Mouse (Mus musculus) lung, embryonic 15.5 days (tissue): ENCODE results near the gene Snd1. TPM values are rescaled to one million over a fixed set of nuclear protein-coding genes. Genes with fewer than 3 reads are reported as not detected.

Experiments
- ATAC-seq: fragments of 200-750 bp; cut with Nextera tagmentation; 2 replicates; pipeline ENCODE4 v1.8.0; 2017; ENCODE audit warnings: moderate number of reproducible peaks, borderline replicate concordance; ENCODE audit not compliant: low FRiP score, low TSS enrichment; ENCODE audit errors: extremely low read depth
- H3K27ac ChIP-seq: fragments of 300-500 bp; sonication (generic); 2 replicates; pipeline ENCODE4 v1.5.1; 2015; ENCODE audit warnings: moderate library complexity, mild to moderate bottlenecking, inconsistent platforms
- H3K27me3 ChIP-seq: fragments of 300-500 bp; sonication (generic); 2 replicates; pipeline ENCODE4 v1.6.1; 2015; ENCODE audit warnings: inconsistent platforms
- H3K36me3 ChIP-seq: fragments of 300-500 bp; sonication (generic); 2 replicates; pipeline ENCODE4 v1.6.1; 2015; ENCODE audit warnings: inconsistent platforms
- H3K4me1 ChIP-seq: fragments of 300-500 bp; sonication (generic); 2 replicates; pipeline ENCODE4 v1.6.1; 2015; ENCODE audit warnings: inconsistent platforms
- H3K4me2 ChIP-seq: fragments of 300-500 bp; sonication (generic); 2 replicates; pipeline ENCODE4 v1.6.1; 2015; ENCODE audit warnings: inconsistent platforms, mild to moderate bottlenecking, moderate library complexity
- H3K4me3 ChIP-seq: fragments of 300-500 bp; sonication (generic); 2 replicates; pipeline ENCODE4 v1.5.1; 2015; ENCODE audit warnings: mild to moderate bottlenecking, inconsistent platforms
- H3K9ac ChIP-seq: fragments of 300-500 bp; sonication (generic); 2 replicates; pipeline ENCODE4 v1.6.1; 2015; ENCODE audit warnings: inconsistent platforms
- H3K9me3 ChIP-seq: fragments of 300-500 bp; sonication (generic); 2 replicates; pipeline ENCODE4 v1.6.1; 2016; ENCODE audit warnings: inconsistent platforms
- WGBS: fragments of 180-500 bp; shearing (Covaris S2); methylation state at CpG from one replicate; pipeline ENCODE4 v1.1.7; 2015; 5-methylcytosine and 5-hydroxymethylcytosine counted together
- polyA plus RNA-seq: library from polyadenylated mRNA; unstranded; fragments of >200 nt; fragmentation: Nextera tagmentation; extraction: Ambion mirVana; gene quantifications from 2 replicates; pipeline ENCODE4 v1.2.1, GENCODE M21; 2015

Gene Snd1
- polyA plus RNA-seq, 1 experiment from 2014 or later = 131 TPM

DNA sequence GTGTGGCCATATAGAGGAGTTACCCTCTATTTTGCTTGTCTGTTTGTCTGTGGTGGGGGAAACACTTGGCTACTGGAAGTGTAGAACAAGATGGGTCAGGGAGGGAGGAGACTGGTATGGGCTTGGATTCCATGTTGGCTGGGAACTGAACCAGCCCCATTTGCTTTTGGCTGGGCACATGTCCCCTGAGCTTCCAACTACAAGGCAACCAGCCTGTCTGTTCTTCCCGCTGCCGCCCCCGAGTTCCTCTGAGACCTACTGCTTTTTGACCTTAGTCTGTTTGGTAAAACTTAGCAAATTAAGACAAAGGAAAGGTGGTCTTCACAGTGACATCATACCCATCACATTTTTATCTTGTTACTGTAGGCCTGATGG is 397.5 kb downstream of the Snd1 start:
- WGBS = 93% methylated on average over 3 of the region's 3 CpGs
- Histone ChIP-seq H3K4me3 (no peak overlapping the region), H3K9ac (no peak overlapping the region), H3K4me2 (no peak overlapping the region), H3K27me3 (no peaks in the 10 kb centered on the region), H3K4me1 (peaks cover 5% of the 10 kb centered on the region), H3K36me3 (peaks cover 5% of the 10 kb centered on the region; the same call in 1 of the 2 replicates), H3K9me3 (no peaks in the 10 kb centered on the region), H3K27ac (no peak overlapping the region)
- ATAC-seq = no peak

DNA sequence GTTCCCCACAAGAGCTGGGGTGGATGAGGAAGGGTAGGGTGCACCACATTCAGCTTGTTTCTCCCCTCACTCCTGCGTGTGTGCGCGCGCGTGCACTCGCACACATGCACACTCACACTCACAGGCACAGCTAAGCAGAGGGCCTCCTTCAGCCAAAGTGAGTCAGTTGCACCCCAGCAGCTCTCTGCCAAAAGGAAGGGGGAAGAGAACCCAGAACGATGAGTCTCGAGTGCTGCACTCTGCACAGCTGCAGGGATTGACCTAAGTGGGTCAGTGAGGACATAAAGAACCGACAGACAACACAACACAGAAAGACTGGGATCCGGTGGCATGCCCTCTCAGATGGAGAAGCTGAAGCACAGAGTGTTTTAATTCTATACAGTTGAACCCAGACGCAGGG is 399.1 kb downstream of the Snd1 start:
- H3K27ac ChIP-seq = no peak overlapping the region
- no peak for ATAC-seq
- H3K9ac ChIP-seq = no peak overlapping the region
- WGBS = 74% methylated on average over 11 of the region's 11 CpGs
- no peak overlapping the region for H3K4me3 ChIP-seq
- peaks cover 6% of the 10 kb centered on the region; the same call in 1 of the 2 replicates for H3K4me1 ChIP-seq
- no peaks in the 10 kb centered on the region for H3K27me3 ChIP-seq
- H3K9me3 ChIP-seq = no peaks in the 10 kb centered on the region
- H3K4me2 ChIP-seq = no peak overlapping the region
- H3K36me3 ChIP-seq = peaks cover 5% of the 10 kb centered on the region; the same call in 1 of the 2 replicates

DNA sequence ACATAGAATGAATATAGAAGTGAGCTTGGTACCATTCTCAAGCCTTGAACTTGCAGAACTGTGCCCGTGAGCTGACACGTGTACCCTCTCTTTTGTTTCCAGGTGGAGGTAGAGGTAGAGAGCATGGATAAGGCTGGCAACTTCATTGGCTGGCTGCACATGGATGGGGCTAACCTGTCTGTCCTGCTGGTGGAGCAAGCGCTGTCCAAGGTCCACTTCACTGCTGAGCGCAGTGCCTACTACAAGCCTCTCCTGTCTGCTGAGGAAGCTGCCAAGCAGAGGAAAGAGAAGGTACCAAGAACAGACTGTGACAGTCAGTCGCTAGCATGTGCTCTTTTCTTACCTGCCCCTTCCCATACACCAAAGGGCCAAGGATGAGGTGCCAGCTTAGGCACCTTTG is 399.8 kb downstream of the Snd1 start:
- Histone ChIP-seq H3K4me2 (no peak overlapping the region), H3K4me1 (peaks cover 6% of the 10 kb centered on the region; the same call in 1 of the 2 replicates), H3K4me3 (no peak overlapping the region), H3K27ac (no peak overlapping the region), H3K36me3 (0 out of 2 replicates have a peak, but pooled peaks cover 5% of the 10 kb centered on the region), H3K27me3 (no peaks in the 10 kb centered on the region), H3K9me3 (no peaks in the 10 kb centered on the region), H3K9ac (no peak overlapping the region)
- WGBS = 89% methylated on average over 5 of the region's 5 CpGs
- ATAC-seq = no peak

DNA sequence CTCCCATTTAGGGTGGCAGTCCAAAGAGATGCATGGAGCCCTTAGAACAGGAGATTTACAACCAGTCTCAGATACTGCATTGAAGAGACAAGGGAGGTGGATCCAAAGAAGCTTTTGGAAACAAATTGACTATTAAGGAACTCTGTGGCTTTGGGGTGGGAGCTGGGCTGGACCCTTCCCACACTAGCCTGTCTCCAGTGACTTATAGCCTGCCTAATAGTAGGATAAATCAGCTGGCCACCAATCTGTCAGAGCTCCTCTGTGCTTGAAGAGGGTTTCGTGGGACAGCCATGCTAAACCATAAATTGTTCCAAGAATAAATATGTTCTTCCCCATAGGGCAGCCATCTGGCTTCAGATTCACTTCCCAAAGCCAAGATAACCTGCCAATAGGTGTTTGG is 400.4 kb downstream of the Snd1 start:
- H3K9ac ChIP-seq = no peak overlapping the region
- ATAC-seq = no peak
- H3K36me3 ChIP-seq = 0 out of 2 replicates have a peak, but pooled peaks cover 5% of the 10 kb centered on the region
- no peak overlapping the region for H3K4me2 ChIP-seq
- H3K27me3 ChIP-seq = no peaks in the 10 kb centered on the region
- 88% methylated on average over 1 of the region's 1 CpGs for WGBS
- no peak overlapping the region for H3K4me3 ChIP-seq
- H3K27ac ChIP-seq = no peak overlapping the region
- H3K4me1 ChIP-seq = peaks cover 6% of the 10 kb centered on the region; the same call in 1 of the 2 replicates
- no peaks in the 10 kb centered on the region for H3K9me3 ChIP-seq

DNA sequence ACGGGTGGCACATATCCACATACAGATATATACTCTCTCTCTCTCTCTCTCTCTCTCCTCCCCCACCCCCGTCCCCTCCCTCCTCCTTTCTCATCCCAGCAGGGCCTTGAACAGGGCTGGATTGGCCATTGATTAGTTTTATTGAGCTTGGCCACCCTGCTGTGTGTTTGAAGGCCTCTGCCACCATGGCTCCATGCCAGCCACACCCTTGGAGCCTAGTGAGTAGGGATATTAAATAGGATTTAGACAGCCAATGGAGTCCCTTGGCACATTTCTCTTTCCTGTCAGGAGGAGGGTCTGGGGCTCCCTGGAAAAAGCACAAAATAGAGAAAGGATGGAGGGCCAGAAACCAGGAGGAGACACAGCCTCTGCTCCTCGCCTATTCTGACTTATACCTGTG is 401.6 kb downstream of the Snd1 start:
- Histone ChIP-seq H3K4me2 (no peak overlapping the region), H3K9ac (no peak overlapping the region), H3K27me3 (no peaks in the 10 kb centered on the region), H3K9me3 (no peaks in the 10 kb centered on the region), H3K27ac (no peak overlapping the region), H3K4me3 (no peak overlapping the region), H3K36me3 (0 out of 2 replicates have a peak, but pooled peaks cover 9% of the 10 kb centered on the region), H3K4me1 (peaks cover 6% of the 10 kb centered on the region; the same call in 1 of the 2 replicates)
- WGBS = 52% methylated on average over 3 of the region's 3 CpGs
- no peak for ATAC-seq

DNA sequence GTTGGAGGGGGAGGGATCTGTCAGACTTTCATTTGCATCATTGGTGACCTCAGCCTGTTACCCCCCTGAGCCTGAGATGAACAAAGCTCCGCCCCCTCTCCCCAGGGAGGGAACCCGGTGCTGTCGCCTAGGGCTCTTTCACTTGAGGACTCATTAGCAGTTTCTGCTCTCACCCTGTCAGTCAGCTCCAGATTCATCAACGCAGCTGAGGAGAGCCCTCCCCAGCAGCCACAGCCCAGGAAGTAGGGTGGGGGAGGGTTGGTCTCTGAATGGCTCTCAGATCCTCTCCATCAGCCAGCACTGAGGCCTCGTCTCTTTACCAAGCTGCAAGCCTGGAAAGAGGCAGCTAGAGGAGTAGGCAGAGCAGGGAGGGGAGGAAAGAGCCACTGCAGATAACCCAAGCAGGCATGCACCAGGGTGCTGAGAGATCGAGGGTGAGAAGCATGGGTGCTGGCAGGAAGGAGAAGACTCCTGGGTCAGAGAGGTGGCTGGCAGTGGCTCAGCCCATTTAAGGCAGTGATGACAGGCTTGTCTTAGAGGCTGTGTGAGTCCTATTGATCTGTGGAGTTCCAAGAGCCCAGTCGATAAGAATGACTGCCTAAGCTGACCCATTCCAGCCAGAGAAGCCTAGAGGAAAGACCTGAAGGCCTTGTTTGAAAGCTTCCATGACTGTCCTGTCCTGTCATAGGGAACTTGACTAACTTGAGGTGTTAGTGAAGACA is 403.2 kb downstream of the Snd1 start:
- Histone ChIP-seq H3K4me1 (peaks cover 6% of the 10 kb centered on the region; the same call in 1 of the 2 replicates), H3K36me3 (peaks cover 13% of the 10 kb centered on the region; the same call in 1 of the 2 replicates), H3K27ac (no peak overlapping the region), H3K4me2 (no peak overlapping the region), H3K9ac (no peak overlapping the region), H3K9me3 (no peaks in the 10 kb centered on the region), H3K4me3 (no peak overlapping the region), H3K27me3 (no peaks in the 10 kb centered on the region)
- 28% methylated on average over 7 of the region's 7 CpGs for WGBS
- no peak; the same call in 1 of the 2 replicates for ATAC-seq

DNA sequence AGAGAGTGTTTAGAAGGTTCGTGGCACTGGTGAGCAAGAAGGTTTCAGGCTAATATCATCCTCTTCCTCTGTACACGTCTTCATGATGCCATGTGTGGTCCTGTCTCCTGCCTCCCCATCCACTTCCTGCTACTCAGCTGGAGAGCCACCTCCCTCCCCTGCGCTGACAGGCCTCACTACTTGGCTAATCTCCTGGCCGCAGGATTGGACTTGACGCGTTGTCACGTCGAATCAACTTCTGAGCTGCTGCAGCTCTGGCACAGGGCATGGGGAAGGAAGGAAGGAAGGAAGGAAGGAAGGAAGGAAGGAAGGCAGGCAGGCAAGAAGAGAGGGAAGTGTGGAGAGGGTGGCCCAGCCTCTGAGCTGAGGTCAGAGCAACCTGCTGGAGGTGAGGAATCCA is 404.4 kb downstream of the Snd1 start:
- Histone ChIP-seq H3K9me3 (no peaks in the 10 kb centered on the region), H3K4me3 (no peak overlapping the region), H3K27ac (no peak overlapping the region), H3K4me2 (no peak overlapping the region), H3K4me1 (peaks cover 6% of the 10 kb centered on the region; the same call in 1 of the 2 replicates), H3K9ac (no peak overlapping the region), H3K36me3 (peaks cover 25% of the 10 kb centered on the region), H3K27me3 (no peaks in the 10 kb centered on the region)
- ATAC-seq = no peak
- 55% methylated on average over 8 of the region's 8 CpGs for WGBS

DNA sequence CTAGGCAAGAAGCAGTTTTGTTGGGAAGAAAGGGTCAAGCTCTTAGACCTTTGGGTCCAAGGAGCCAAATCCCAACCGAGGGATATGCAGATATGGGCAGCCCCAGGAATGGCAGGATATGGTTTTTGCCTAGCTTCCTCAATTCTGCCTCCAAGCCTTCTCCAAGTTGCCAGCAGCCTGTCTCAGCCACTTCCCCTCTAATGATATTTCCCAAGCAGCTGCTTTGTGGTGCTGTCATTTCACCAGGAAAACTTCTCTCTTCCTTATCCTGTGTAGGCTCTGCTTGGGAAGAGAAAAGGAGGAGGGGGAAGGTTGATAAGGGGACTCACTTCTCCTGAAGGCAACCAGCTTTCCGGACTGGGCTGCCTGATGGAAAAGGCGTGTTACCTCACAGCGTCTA is 406.0 kb downstream of the Snd1 start:
- Histone ChIP-seq H3K27me3 (no peaks in the 10 kb centered on the region), H3K9me3 (no peaks in the 10 kb centered on the region), H3K9ac (no peak overlapping the region), H3K27ac (peak overlapping the region; percentile 33; the same call in 1 of the 2 replicates), H3K36me3 (peaks cover 34% of the 10 kb centered on the region), H3K4me1 (peaks cover 6% of the 10 kb centered on the region; the same call in 1 of the 2 replicates), H3K4me2 (no peak overlapping the region), H3K4me3 (no peak overlapping the region)
- 68% methylated on average over 4 of the region's 4 CpGs for WGBS
- no peak for ATAC-seq

DNA sequence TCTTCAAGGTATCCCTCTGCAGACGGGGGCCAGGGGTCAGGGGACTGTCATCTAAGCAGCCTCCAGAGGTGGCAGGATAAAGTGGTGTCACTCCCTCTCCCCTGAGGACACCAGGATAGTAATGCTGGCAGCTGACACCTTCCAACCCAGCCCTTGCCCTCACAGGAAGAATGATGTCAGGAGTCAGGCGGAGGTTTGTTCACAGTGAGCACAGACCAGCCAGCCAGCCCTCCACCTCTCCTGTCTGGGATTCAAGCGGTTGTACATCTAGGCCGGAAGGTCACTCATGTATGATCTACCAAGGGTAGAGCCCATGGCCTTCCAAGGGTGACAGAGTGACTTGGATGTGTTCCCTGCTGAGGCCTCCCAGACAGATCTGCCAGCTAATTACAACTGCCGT is 408.6 kb downstream of the Snd1 start:
- H3K36me3 ChIP-seq = peaks cover 52% of the 10 kb centered on the region

DNA sequence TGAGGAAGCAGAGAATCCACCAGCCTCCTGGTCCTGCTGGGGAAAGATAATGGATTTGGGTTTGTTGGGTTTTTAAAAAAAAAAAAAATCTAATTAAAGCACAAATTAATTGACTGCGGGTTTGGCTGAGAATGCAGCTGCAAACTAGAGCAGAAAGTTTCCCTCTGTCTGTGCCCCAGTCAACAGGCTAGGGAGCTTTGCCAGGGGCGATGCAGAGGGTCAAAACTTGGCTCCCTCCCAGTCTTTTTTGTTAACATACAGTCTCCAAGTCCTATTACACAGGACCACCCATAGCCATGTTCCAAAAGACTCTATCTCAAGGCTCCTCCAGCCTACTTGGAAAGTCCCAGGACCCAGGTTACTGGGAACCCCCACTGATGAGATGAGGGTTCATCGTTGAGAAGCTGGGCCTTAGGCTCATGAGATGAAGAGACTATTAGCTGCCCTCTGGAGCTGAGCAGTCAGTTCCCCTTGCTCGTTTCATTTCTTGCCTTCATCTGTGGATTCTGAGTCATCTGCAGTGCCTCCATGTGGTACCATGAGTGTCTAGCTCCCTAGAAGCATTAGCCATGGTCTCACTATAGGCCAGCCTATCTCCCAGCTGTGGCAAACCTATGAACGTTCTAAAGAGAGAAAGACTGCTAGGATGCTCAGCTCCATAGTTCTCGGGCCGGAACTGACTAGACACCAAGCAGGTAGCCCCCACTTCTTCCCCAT is 411.9 kb downstream of the Snd1 start:
- Histone ChIP-seq H3K27me3 (no peaks in the 10 kb centered on the region), H3K36me3 (peaks cover 57% of the 10 kb centered on the region), H3K4me2 (no peak overlapping the region), H3K9me3 (no peaks in the 10 kb centered on the region), H3K4me1 (0 out of 2 replicates have a peak, but pooled peaks cover 3% of the 10 kb centered on the region), H3K4me3 (no peak overlapping the region), H3K27ac (no peak overlapping the region), H3K9ac (no peak overlapping the region)
- ATAC-seq = no peak
- WGBS = 79% methylated on average over 7 of the region's 7 CpGs

More for the DNA sequence above, 408.6 kb downstream of the Snd1 start:
- Histone ChIP-seq H3K27me3 (no peaks in the 10 kb centered on the region), H3K4me3 (no peak overlapping the region), H3K4me1 (no peaks in the 10 kb centered on the region), H3K9ac (no peak overlapping the region), H3K4me2 (no peak overlapping the region), H3K27ac (no peak overlapping the region), H3K9me3 (no peaks in the 10 kb centered on the region)
- ATAC-seq = no peak
- WGBS = 70% methylated on average over 5 of the region's 5 CpGs

DNA sequence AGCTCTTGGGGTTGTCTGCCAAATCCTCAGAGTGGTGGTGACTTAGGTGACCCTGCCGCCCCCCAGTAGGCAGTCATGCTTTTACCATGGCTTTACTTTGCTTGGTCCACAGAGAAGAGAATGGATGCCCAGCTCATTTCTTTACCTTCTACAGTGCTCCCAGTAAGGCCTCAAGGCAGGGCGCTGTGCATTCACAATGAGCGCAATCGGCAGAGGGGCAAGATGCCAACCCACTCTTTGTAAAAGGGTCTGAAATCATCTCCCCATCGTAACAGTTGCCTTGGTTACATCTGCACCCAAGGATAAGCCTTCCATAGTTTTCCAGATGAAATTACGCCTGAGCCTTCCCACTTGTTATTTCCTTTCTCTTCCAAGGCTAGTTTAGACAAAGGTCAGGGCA is 415.5 kb downstream of the Snd1 start:
- no peak for ATAC-seq
- Histone ChIP-seq H3K9me3 (no peaks in the 10 kb centered on the region), H3K4me1 (0 out of 2 replicates have a peak, but pooled peaks cover 3% of the 10 kb centered on the region), H3K27ac (no peak overlapping the region), H3K36me3 (peaks cover 32% of the 10 kb centered on the region), H3K27me3 (no peaks in the 10 kb centered on the region), H3K9ac (no peak overlapping the region), H3K4me2 (no peak overlapping the region), H3K4me3 (no peak overlapping the region)
- WGBS = 90% methylated on average over 6 of the region's 6 CpGs

DNA sequence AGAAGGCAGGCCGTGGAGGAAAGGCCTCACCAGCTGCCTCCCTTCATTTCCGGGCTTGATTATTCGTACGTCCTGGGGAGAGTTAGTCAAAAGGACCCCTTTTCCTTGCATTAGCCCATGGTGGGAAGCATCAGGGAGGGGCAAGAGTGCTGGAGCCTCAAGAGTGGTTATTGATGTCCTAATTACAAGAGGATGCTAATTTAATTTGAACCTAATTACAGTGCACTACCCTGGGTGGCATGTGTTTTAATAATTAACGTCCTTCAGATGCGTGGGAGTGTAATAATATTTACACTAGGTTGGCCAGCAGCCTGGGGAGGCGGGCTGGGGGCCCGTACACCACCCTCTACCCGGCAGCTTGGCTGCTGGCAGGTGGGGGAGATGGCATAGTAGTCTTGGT is 416.5 kb downstream of the Snd1 start:
- Histone ChIP-seq H3K4me3 (no peak overlapping the region), H3K4me1 (0 out of 2 replicates have a peak, but pooled peaks cover 3% of the 10 kb centered on the region), H3K27me3 (no peaks in the 10 kb centered on the region), H3K36me3 (peaks cover 23% of the 10 kb centered on the region), H3K27ac (no peak overlapping the region), H3K9ac (no peak overlapping the region), H3K4me2 (no peak overlapping the region), H3K9me3 (no peaks in the 10 kb centered on the region)
- WGBS = 35% methylated on average over 9 of the region's 9 CpGs
- no peak for ATAC-seq
